Mouse (Mus musculus): ENCODE data around the gene Eci3.

Eci3 gene

GRCm38 (mm10) chr13:34934931-34935644 is 28.5 kb downstream of the Eci3 start:
- no peak for DNase-seq (ENCODE audit: low read depth, low spot score)

GRCm38 (mm10) chr13:34924210-34924609 is 39.4 kb downstream of the Eci3 start, which contains the start of the genes Fam217a and 4933417A18Rik:
TSS of gene Fam217a (minus strand) at chr13:34924310.
TSS of gene 4933417A18Rik (plus strand) at chr13:34924409.
- no peak for DNase-seq (ENCODE audit: low read depth, low spot score)

- DNase-seq (ENCODE audit: low read depth, low spot score), result no peak
These were observed 47.0 kb downstream of the Eci3 start for GRCm38 (mm10) chr13:34916520-34917167.

- no peak for DNase-seq (ENCODE audit: low read depth, low spot score)
These were observed 49.0 kb downstream of the Eci3 start for GRCm38 (mm10) chr13:34914614-34915013.
